Mouse (Mus musculus): ENCODE results near the gene Kctd7.

DNA sequence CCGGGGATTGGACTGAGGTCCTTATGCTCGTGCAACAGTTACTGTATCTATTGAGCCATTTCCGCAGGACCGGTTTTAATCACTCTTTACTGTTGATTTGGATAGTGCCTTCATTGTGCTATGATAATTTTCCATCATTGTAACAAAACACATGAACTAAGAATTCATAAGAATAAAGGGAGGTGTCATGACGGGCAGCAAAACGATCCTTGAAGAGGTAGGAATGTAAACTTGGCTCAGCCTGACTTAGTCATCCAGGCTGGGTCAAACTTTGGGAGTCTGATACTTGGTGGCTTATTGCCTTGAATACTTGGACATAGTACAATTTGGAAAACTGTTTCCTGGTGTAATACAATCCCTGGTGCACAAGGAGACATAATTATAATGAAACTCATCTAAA is 40.7 kb downstream of the Kctd7 start:
- TF ChIP-seq USF1 (IDR thresholded peaks at IDR 0.05; ENCODE audit: low read depth) (no peak), MYOG (IDR thresholded peaks at IDR 0.05; ENCODE audit: control insufficient read depth in 1 of 3, insufficient read depth in 1 of 3, insufficient read length in 2 of 3, low read depth in 2 of 3) (no peak), MYOD1 (IDR thresholded peaks at IDR 0.05; ENCODE audit: control insufficient read depth in 1 of 3, insufficient read length in 2 of 3, low read depth in 2 of 3) (no peak), POLR2A (IDR thresholded peaks at IDR 0.05; ENCODE audit: insufficient read length, low read depth) (no peak), TCF12 (IDR thresholded peaks at IDR 0.05; ENCODE audit: insufficient read depth, poor library complexity, severe bottlenecking) (no peak), POLR2AphosphoS2 (IDR thresholded peaks at IDR 0.05; ENCODE audit: insufficient read length, low read depth) (no peak)
